Mouse (Mus musculus) lung, postnatal 0 days (tissue): ENCODE results near the gene Slc8a3. TPM values are rescaled to one million over a fixed set of nuclear protein-coding genes. Genes with fewer than 3 reads are reported as not detected.

Source experiments
- ATAC-seq: fragments of 200-750 bp; cut with Nextera tagmentation; 2 replicates; pipeline ENCODE4 v1.8.0; 2017; ENCODE audit warnings: moderate library complexity
- DNase-seq: peaks from one replicate; pipeline ENCODE4 v3.0.0-alpha.2; 2016; ENCODE audit warnings: low spot score
- H3K27ac ChIP-seq: fragments of 300-500 bp; sonication (generic); 2 replicates; pipeline ENCODE4 v1.5.1; 2014; ENCODE audit warnings: antibody characterized with exemption, mild to moderate bottlenecking, low read length, mixed read lengths
- H3K27me3 ChIP-seq: fragments of 300-500 bp; sonication (generic); replicated peaks from 2 replicates; pipeline ENCODE4 v1.6.1; 2014; ENCODE audit warnings: low read length, mixed read lengths; ENCODE audit not compliant: insufficient read depth
- H3K36me3 ChIP-seq: fragments of 300-500 bp; sonication (generic); 2 replicates; pipeline ENCODE4 v1.6.1; 2014; ENCODE audit warnings: low read length, mixed read lengths; ENCODE audit not compliant: insufficient read depth
- H3K4me1 ChIP-seq: fragments of 300-500 bp; sonication (generic); 2 replicates; pipeline ENCODE4 v1.6.1; 2014; ENCODE audit warnings: antibody characterized with exemption, low read depth, low read length, mixed read lengths; ENCODE audit not compliant: insufficient read depth
- H3K4me2 ChIP-seq: fragments of 300-500 bp; sonication (generic); replicated peaks from 2 replicates; pipeline ENCODE4 v1.6.1; 2014; ENCODE audit warnings: low read depth, mild to moderate bottlenecking, low read length, moderate library complexity, mixed read lengths
- H3K4me3 ChIP-seq: fragments of 300-500 bp; sonication (generic); 2 replicates; pipeline ENCODE4 v1.5.1; 2014; ENCODE audit warnings: low read depth, low read length
- H3K9ac ChIP-seq: fragments of 300-500 bp; sonication (generic); replicated peaks from 2 replicates; pipeline ENCODE4 v1.6.1; 2014; ENCODE audit warnings: low read depth, mild to moderate bottlenecking
- H3K9me3 ChIP-seq: fragments of 300-500 bp; sonication (generic); 2 replicates; pipeline ENCODE4 v1.6.1; 2016; ENCODE audit warnings: low read length, mixed read lengths
- CTCF ChIP-seq: IDR thresholded peaks from 2 replicates; pipeline ENCODE4 v1.5.1; 2016; ENCODE audit warnings: antibody characterized with exemption, mild to moderate bottlenecking
- EP300 ChIP-seq: IDR thresholded peaks from 2 replicates; pipeline ENCODE4 v1.6.1; 2016; ENCODE audit warnings: antibody characterized with exemption, mild to moderate bottlenecking, control low read depth
- WGBS: fragments of 180-500 bp; shearing (Covaris S2); extraction: QIAGEN DNeasy Blood & Tissue Kit; methylation state at CpG from one replicate; pipeline ENCODE4 v1.1.7; 2014; 5-methylcytosine and 5-hydroxymethylcytosine counted together
- polyA plus RNA-seq: library from polyadenylated mRNA; unstranded; fragments of >200 nt; fragmentation: Nextera tagmentation; extraction: Ambion mirVana; gene quantifications from 2 replicates; pipeline ENCODE4 v1.2.1, GENCODE M21; 2015

Gene Slc8a3
- polyA plus RNA-seq, 1 experiment from 2014 or later: 0.21 TPM

DNA sequence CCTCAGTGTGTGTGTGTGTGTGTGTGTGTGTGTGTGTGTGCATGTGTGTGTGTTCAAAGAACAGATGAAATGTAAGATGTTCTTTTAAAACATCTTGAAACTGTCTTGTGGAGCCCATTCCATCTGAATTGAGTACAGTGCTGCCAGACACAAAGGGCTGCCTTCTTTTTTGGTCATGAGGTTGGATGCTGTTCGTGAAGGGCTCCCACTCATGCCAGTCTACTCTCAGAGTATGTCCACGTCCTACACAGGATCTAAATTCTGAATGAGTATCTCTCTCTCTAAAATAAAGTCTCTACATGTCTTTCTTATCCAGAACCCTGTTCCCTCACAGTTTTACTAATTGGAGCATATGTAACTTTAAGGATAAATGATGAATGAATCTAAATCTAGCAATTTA lies 124.4 kb downstream of the Slc8a3 start:
- no peak overlapping the region for H3K9ac ChIP-seq
- TF ChIP-seq EP300 (no peak), CTCF (no peak)
- no peaks in the 10 kb centered on the region for H3K27me3 ChIP-seq
- no peak overlapping the region for H3K4me2 ChIP-seq
- H3K27ac ChIP-seq: no peak overlapping the region
- H3K36me3 ChIP-seq: no peaks in the 10 kb centered on the region
- H3K9me3 ChIP-seq: no peaks in the 10 kb centered on the region
- ATAC-seq (no peak), DNase-seq (no peak)
- H3K4me3 ChIP-seq: no peak overlapping the region
- no peaks in the 10 kb centered on the region for H3K4me1 ChIP-seq
- WGBS: 29% methylated on average over 2 of the region's 2 CpGs

DNA sequence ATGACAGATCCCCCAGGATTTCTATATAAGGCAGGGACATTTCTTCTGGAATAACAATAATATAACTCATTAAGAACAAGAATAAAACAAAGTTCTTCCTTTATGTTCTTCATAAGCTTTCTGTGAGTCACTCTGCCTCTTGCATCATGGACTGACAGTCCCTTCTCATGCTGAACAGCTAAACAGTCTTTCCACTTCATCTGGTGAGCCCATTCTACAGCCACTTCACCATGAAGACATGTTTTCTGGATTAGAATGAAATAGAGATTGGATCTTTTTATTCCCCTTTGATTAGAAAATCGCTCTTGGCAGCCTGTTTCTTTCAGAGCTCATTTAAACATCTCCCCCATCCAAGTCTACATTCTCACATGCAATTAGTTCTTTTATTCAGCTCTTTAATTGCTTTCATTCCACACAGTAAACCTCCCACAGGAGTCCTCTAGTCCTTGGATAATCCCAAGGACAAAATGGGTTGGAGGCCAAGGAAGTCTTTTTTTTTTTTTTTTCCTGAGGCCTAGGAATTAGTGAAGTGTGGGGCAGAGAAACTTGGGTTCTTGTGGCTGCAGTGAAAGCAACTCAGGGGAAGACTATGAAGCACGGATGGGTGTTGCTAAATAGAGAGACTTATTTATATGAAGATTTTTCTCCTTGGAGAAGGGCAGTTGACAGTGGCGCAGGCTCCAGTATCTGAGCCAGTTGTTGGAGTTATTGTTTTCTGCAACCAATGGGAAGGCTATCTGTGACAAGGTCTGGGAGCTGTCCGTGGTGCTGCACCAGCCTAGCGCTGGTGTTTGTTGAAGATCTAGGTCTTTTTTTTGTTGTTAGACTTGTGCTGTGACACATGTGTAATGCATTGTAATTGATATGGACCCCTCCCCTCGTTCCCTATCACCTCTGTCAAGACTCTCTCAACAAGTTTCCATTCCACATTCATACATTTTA lies 127.1 kb downstream of the Slc8a3 start:
- no peaks in the 10 kb centered on the region for H3K27me3 ChIP-seq
- no peak overlapping the region for H3K27ac ChIP-seq
- H3K36me3 ChIP-seq: no peaks in the 10 kb centered on the region
- H3K4me1 ChIP-seq: no peaks in the 10 kb centered on the region
- ATAC-seq: no peak
- DNase-seq: peak; percentile 54
- H3K9me3 ChIP-seq: no peaks in the 10 kb centered on the region
- H3K4me2 ChIP-seq: no peak overlapping the region
- 17% methylated on average over 6 of the region's 6 CpGs for WGBS
- TF ChIP-seq CTCF (no peak), EP300 (no peak)
- H3K9ac ChIP-seq: no peak overlapping the region
- no peak overlapping the region for H3K4me3 ChIP-seq

DNA sequence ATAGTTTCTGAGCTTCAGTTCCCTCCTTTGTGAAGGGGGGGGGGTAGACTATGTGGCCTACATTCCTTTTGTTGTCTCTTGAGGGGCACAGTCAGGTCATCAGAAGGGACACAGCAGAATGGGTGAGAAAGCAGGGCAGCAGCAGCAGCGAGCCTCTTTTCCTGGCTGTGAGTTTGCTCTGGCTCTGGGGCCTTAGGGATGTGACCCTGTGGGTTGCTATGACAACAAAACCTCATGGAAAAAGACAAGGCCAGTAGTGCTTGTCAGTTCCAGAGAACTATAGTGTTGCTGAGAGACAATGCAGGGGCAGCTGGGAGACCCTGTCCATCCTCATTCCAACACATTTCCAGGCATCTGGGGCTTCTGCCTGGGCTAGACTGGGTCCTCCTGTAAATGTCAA lies 129.8 kb downstream of the Slc8a3 start:
- no peaks in the 10 kb centered on the region for H3K27me3 ChIP-seq
- no peaks in the 10 kb centered on the region for H3K36me3 ChIP-seq
- TF ChIP-seq CTCF (no peak), EP300 (no peak)
- DNase-seq (no peak), ATAC-seq (no peak)
- no peaks in the 10 kb centered on the region for H3K4me1 ChIP-seq
- no peak overlapping the region for H3K4me2 ChIP-seq
- no peak overlapping the region for H3K27ac ChIP-seq
- no peaks in the 10 kb centered on the region for H3K9me3 ChIP-seq
- H3K4me3 ChIP-seq: no peak overlapping the region
- WGBS: 24% methylated on average over 1 of the region's 1 CpGs
- H3K9ac ChIP-seq: no peak overlapping the region

DNA sequence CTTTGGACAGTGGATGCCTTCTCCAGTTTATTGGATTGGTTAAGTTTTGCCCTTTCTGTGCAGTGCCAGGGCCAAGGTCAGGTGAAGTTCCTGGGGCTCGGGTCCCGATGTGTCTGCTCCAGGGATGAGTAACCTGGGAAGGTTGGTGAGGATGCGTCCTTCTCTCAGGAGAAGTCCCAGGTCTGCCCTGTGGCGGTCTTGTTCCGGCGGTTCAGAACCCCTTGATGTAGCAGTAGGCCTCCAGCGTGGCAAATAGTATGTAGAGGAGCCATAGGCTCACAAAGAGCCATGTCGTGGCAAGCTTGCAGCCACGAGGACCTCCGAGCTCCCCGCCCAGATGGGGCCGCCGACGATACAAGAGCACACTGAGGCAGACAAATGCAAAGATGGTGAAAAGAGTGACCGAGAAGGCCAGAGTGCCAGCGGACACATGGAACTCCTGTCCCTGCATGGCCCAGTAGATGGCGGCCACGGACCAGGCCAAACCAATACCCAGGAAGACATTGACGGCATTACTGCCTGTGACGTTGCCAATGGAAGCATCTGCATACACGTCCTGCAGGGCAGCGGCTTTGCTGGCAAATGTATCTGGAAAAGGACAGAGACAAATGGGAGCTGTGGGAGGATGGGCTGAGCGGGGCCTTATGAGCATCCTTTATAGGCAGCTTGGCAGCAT lies 133.6 kb downstream of the Slc8a3 start:
- Histone ChIP-seq H3K4me3 (no peak overlapping the region), H3K9me3 (no peaks in the 10 kb centered on the region), H3K27ac (no peak overlapping the region), H3K9ac (no peak overlapping the region), H3K4me2 (no peak overlapping the region), H3K4me1 (no peaks in the 10 kb centered on the region), H3K36me3 (no peaks in the 10 kb centered on the region), H3K27me3 (no peaks in the 10 kb centered on the region)
- 29% methylated on average over 23 of the region's 23 CpGs for WGBS
- TF ChIP-seq EP300 (no peak), CTCF (peak; percentile 89)
- ATAC-seq (peak; percentile 52), DNase-seq (peak; percentile 60)

DNA sequence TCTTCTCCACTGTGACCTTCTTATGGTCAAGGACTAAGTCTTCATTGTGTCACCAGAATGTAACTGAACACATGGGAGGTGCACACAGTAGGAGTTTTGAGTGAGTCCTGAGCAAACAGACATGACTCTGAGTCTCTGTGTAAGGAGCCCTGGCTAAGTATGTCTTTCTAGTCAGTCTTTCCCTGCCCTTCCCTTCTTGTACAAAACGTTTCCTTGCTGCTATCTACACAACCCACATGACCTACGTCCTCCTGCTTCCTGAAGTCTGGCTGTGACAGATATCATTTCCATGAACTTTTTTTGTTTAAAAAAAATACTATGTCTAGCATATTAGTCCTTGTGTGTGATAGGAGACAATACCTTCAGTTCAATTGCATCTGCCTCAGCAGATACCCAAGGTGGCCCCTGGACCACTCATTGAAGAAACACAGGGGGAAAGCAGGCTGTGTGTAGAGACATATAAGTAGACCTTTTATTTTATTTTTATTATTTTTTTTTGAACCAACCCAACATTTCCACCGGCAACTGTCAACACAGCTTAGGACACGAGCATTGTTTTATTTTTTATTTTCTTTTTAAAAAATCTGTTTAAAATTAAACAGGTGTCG lies 135.4 kb downstream of the Slc8a3 start:
- Histone ChIP-seq H3K9ac (no peak overlapping the region), H3K27me3 (no peaks in the 10 kb centered on the region), H3K36me3 (no peaks in the 10 kb centered on the region), H3K27ac (no peak overlapping the region), H3K4me1 (no peaks in the 10 kb centered on the region), H3K9me3 (no peaks in the 10 kb centered on the region), H3K4me3 (no peak overlapping the region), H3K4me2 (no peak overlapping the region)
- DNase-seq (no peak), ATAC-seq (no peak)
- TF ChIP-seq CTCF: no peak
- TF ChIP-seq EP300: no peak
- 56% methylated on average over 5 of the region's 5 CpGs for WGBS

DNA sequence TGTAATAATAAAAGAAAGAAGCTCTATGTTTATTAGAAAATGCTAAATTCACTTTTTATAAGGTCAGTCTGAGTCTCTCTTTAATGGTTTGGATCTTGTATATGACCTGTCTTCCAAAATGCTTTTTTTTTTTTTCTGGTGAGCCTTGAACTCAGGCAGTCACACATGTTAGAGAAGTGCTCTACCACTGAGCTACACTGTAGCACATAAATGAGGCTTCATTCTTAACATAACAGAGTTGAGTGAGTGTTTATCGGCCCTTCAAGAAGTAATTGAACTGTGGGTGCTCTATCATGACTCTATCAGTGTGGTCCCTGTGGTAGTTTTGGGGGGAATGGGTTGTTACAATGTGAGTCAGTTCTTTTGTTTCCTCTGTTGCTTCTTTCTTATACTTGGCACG lies 139.0 kb downstream of the Slc8a3 start:
- Histone ChIP-seq H3K4me3 (no peak overlapping the region), H3K9me3 (no peaks in the 10 kb centered on the region), H3K36me3 (no peaks in the 10 kb centered on the region), H3K27me3 (no peaks in the 10 kb centered on the region), H3K9ac (no peak overlapping the region), H3K27ac (no peak overlapping the region), H3K4me1 (no peaks in the 10 kb centered on the region), H3K4me2 (no peak overlapping the region)
- DNase-seq: no peak
- no peak for ATAC-seq
- 77% methylated on average over 2 of the region's 2 CpGs for WGBS
- TF ChIP-seq EP300: no peak
- no peak for TF ChIP-seq CTCF
